Mouse (Mus musculus) C2C12 (cell line): ENCODE measurements at regions not wholly inside any gene's neighbourhood (a gene's known extent, or its start where the extent isn't known, plus 50 kb on each side); places are given as distances from the start of the nearest gene placed in this dataset.

ENCODE experiments used
- H3K27me3 ChIP-seq: one replicate; pipeline ENCODE4 v1.6.1; 2011; ENCODE audit not compliant: control insufficient read depth, insufficient read depth, insufficient read length
- H3K36me3 ChIP-seq: one replicate; pipeline ENCODE4 v1.6.1; 2011; ENCODE audit not compliant: control insufficient read depth, insufficient read depth
- H3K4me3 ChIP-seq: one replicate; pipeline ENCODE4 v1.5.1; 2011; ENCODE audit warnings: mild to moderate bottlenecking, control low read depth; ENCODE audit not compliant: poor library complexity, insufficient read depth, severe bottlenecking
- H3K79me2 ChIP-seq: one replicate; pipeline ENCODE4 v1.6.1; 2011; ENCODE audit not compliant: control insufficient read depth, insufficient read depth
- H3K79me3 ChIP-seq: one replicate; pipeline ENCODE4 v1.6.1; 2011; ENCODE audit warnings: low read depth, control low read depth
- H3ac ChIP-seq: one replicate; pipeline ENCODE3; 2011; ENCODE audit warnings: low read depth; ENCODE audit not compliant: control insufficient read depth, insufficient read length
- CEBPB ChIP-seq: IDR thresholded peaks from one replicate; pipeline ENCODE4 v1.6.1; 2011; ENCODE audit warnings: low read depth, mild to moderate bottlenecking, control low read depth, moderate library complexity
- CTCF ChIP-seq: IDR thresholded peaks from one replicate; pipeline ENCODE4 v1.5.1; 2011; ENCODE audit not compliant: control insufficient read depth, insufficient read depth, insufficient read length
- FOSL1 ChIP-seq: IDR thresholded peaks from one replicate; pipeline ENCODE4 v1.8.0; 2011; ENCODE audit warnings: mild to moderate bottlenecking, low read length; ENCODE audit not compliant: poor library complexity, insufficient read depth, severe bottlenecking
- MAX ChIP-seq: IDR thresholded peaks from one replicate; pipeline ENCODE4 v1.6.1; 2011; ENCODE audit warnings: mild to moderate bottlenecking, control low read depth
- MYOD1 ChIP-seq: IDR thresholded peaks from one replicate; pipeline ENCODE4 v1.6.1; 2011; ENCODE audit warnings: low read depth; ENCODE audit not compliant: control insufficient read depth, insufficient read length
- MYOG ChIP-seq: IDR thresholded peaks from one replicate; pipeline ENCODE4 v1.6.1; 2011; ENCODE audit not compliant: control insufficient read depth, insufficient read length; ENCODE audit errors: extremely low read depth
- USF1 ChIP-seq: IDR thresholded peaks from one replicate; pipeline ENCODE4 v1.6.1; 2011; ENCODE audit warnings: low read depth, mild to moderate bottlenecking, control low read depth, moderate library complexity

DNA sequence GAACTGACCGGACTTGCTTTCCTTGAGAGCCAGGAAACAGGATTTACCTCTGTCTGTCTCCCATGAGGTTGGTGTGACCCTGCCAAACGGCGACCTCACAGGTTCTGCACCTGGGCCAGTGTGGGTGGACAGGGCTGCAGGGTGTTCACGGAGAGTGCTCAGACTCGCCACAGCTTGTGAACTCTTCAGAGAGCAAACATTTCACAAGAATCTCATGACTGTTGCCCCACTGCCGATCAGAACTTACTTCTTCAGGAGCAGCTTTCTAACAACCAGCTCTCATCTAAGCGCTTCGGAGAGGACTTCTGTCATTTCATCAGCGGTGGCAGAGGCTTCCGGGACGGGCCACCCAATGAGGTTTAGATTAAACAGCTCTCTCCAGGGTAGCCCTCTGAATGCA, 93.0 kb upstream of the Adgrl2 start:
- no peaks in the 10 kb centered on the region for H3K79me3 ChIP-seq
- TF ChIP-seq MYOD1 (no peak), FOSL1 (no peak), CEBPB (no peak), USF1 (no peak), CTCF (no peak), MYOG (no peak), MAX (no peak)
- no peaks in the 10 kb centered on the region for H3K27me3 ChIP-seq
- H3K79me2 ChIP-seq: no peaks in the 10 kb centered on the region
- H3K36me3 ChIP-seq: no peaks in the 10 kb centered on the region
- no peak overlapping the region for H3ac ChIP-seq
- no peak overlapping the region for H3K4me3 ChIP-seq

DNA sequence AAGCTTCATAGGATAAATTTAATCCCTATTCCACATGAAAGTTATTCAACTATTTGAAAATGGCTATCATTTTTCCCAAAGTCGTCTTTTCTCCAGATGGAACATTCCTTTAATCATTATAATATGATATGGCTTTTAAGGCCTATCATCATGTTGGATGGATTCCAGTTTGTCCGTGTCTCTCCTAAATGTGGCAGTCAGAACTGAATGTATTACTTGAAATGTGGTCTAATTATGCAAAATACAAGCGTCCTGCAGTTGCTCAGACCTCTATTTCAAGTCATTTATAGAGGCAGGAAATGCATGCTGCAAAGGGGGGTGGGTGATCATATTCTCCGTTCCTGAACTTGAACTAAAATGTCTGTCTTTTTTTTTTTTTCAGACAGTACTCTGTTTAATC, 88.5 kb upstream of the Adgrl2 start:
- TF ChIP-seq CEBPB: no peak
- TF ChIP-seq MAX: no peak
- no peak for TF ChIP-seq FOSL1
- no peak for TF ChIP-seq CTCF
- TF ChIP-seq MYOG: no peak
- TF ChIP-seq USF1: no peak
- TF ChIP-seq MYOD1: no peak
- Histone ChIP-seq H3K79me3 (no peaks in the 10 kb centered on the region), H3K79me2 (no peaks in the 10 kb centered on the region), H3K4me3 (no peak overlapping the region), H3K36me3 (no peaks in the 10 kb centered on the region), H3ac (no peak overlapping the region), H3K27me3 (no peaks in the 10 kb centered on the region)

DNA sequence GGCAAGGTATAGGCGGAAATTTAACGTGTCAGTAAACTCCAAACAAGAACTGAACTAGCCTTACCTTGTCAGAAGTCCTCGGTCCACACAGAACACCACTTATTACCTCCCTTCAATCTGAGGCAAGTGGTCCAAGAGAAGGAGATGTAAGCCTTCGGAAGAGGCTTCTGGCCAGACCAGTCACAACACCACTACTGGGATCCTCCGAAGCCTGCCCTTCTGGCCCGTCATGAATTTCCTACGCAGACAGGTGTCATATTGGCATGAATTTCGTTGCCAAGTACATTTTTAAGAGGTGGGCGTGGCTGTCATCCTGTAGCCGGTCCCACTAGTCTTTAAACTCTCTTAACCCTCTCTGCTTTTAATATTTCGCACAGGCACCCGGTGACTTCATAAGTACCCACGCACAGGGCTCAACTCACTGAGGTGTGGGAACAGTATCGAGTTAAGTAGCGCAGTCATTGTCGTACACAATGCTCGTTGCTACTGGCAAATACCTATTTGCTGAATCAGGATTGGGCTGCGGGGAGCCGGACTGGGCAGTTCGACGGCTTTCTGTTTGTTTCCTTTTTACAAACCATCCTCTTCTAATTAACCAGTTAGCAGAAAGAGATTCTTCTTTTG, 86.7 kb upstream of the Adgrl2 start:
- H3K27me3 ChIP-seq: no peaks in the 10 kb centered on the region
- no peak for TF ChIP-seq MYOG
- no peak for TF ChIP-seq MYOD1
- no peak for TF ChIP-seq USF1
- TF ChIP-seq CEBPB: no peak
- TF ChIP-seq MAX: no peak
- no peak for TF ChIP-seq CTCF
- TF ChIP-seq FOSL1: no peak
- no peak overlapping the region for H3ac ChIP-seq
- no peak overlapping the region for H3K4me3 ChIP-seq
- H3K79me3 ChIP-seq: no peaks in the 10 kb centered on the region
- no peaks in the 10 kb centered on the region for H3K36me3 ChIP-seq
- no peaks in the 10 kb centered on the region for H3K79me2 ChIP-seq

DNA sequence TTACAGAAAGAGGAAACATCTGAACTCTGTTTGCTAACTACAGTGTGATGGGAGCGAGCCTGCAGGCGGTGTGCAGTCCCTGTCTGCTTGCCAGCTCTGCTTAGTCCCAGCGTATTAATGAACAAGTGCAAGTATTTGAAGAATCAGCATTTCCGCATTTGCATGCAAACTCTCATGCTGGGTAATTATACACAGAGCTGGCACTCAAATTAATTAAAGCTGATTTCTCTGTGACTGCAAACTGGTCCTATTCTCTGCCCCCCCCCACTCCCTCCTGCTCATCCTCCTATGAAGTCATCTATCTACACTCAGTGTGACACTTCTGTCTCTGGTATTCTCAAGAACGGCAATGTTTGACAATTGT, 85.1 kb upstream of the Adgrl2 start:
- Histone ChIP-seq H3K79me3 (no peaks in the 10 kb centered on the region), H3K79me2 (no peaks in the 10 kb centered on the region), H3K27me3 (no peaks in the 10 kb centered on the region), H3K4me3 (no peak overlapping the region), H3ac (no peak overlapping the region), H3K36me3 (no peaks in the 10 kb centered on the region)
- TF ChIP-seq CTCF (no peak), MYOD1 (no peak), CEBPB (no peak), USF1 (no peak)

DNA sequence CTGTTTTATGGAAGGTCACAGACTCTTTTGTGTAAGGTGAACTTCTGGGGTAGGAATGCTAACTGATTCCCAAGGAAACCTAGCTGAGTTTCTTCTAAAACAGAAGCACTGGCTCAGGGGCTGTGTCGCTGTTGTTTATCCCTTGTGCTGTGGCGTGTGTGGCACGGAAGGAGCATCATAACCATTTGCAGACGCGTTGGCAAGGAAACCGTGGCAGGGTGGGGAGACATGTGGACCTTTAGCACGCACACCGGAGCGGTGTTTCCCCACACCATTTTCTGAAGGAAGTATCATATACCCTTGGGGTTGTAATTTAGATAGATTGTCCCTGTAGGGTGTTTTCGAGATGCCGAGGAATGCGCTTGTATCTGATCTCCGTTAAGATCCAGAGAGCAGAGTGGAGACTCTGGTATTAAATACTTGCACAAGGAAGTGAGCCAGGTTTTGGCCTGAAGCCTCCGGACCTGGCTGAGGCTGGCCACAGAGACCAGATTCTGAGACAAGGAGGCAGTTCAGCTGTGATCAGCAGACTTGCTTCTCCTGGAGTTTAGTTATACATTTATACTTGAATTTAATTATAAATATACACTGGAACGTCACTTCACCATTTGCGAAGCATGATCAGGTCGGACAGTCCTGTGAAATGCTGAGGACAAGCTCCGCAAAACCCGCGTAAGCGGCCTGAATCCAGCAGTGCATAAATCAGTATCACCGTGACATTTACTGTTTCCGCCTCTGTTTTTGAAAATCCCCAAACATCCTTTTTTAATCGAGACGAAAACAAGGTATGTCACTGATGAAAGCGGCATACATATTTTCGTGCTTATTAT, 84.5 kb upstream of the Adgrl2 start:
- no peaks in the 10 kb centered on the region for H3K79me3 ChIP-seq
- no peak overlapping the region for H3ac ChIP-seq
- no peak overlapping the region for H3K4me3 ChIP-seq
- no peaks in the 10 kb centered on the region for H3K36me3 ChIP-seq
- no peaks in the 10 kb centered on the region for H3K27me3 ChIP-seq
- TF ChIP-seq USF1: no peak
- TF ChIP-seq CTCF: no peak
- no peak for TF ChIP-seq FOSL1
- TF ChIP-seq MYOD1: no peak
- no peak for TF ChIP-seq MAX
- TF ChIP-seq CEBPB: no peak
- no peak for TF ChIP-seq MYOG
- H3K79me2 ChIP-seq: no peaks in the 10 kb centered on the region

DNA sequence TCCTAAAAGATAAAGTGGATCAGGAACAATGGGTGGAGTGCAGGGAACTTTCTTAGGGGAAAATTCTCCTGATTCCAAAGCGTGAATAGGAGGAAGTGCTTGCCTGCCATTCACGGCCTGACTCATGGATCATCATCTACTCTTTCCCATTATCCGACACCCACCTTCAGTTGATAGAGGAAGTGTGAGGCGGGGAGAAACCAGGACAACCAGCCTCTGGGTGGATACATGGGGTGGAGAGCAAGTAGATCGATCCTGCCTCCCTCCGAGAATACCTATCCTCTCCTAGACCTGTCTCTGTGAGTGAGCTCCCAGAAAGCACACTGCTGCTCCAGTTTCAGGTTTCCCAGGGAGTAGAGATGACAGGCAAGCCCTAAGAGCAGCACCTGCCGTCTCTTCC, 79.8 kb upstream of the Adgrl2 start:
- H3ac ChIP-seq: no peak overlapping the region
- H3K79me3 ChIP-seq: no peaks in the 10 kb centered on the region
- no peak overlapping the region for H3K4me3 ChIP-seq
- no peaks in the 10 kb centered on the region for H3K79me2 ChIP-seq
- H3K27me3 ChIP-seq: no peaks in the 10 kb centered on the region
- TF ChIP-seq USF1: no peak
- TF ChIP-seq MAX: no peak
- TF ChIP-seq FOSL1: no peak
- TF ChIP-seq CTCF: no peak
- no peak for TF ChIP-seq MYOG
- no peak for TF ChIP-seq MYOD1
- TF ChIP-seq CEBPB: no peak
- H3K36me3 ChIP-seq: no peaks in the 10 kb centered on the region
